Mouse (Mus musculus): ENCODE data around the gene Rimbp2. TPM values are rescaled to one million over a fixed set of nuclear protein-coding genes. Genes with fewer than 3 reads are reported as not detected.

Gene Rimbp2
- polyA plus RNA-seq, 1 experiment, result not detected

DNA sequence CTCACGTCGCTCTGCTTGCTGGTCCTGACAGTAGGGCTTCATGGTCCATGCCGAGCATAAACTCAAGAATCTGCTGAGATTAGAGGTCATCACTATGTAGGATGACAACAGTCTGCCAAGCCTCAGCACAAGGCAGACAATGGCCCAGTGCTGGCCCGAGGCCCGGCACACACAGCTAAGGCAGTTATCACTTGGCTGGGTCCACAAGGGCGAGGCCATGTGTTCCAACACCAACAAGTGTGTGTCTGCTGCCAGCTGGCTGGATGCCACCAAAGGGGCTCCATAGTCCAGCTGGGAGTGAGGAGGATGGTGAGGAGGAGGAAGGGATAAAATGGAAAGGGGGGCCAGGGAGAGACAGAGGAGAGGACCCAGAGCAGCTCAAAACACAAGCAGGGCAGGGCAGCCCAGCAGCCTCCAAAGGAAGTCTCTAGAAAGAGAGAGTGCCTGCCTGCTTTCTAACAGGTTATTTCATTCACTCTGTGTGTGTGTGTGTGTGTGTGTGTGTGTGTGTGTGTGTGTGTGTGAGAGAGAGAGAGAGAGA, 17.9 kb downstream of the Rimbp2 start:
- no peaks in the 10 kb centered on the region for H3K27me3 ChIP-seq (ENCODE audit: control insufficient read depth, insufficient read depth, low read length)
- no peak for DNase-seq (ENCODE audit: low read depth in 1 of 2, low spot score in 2 of 2)

DNA sequence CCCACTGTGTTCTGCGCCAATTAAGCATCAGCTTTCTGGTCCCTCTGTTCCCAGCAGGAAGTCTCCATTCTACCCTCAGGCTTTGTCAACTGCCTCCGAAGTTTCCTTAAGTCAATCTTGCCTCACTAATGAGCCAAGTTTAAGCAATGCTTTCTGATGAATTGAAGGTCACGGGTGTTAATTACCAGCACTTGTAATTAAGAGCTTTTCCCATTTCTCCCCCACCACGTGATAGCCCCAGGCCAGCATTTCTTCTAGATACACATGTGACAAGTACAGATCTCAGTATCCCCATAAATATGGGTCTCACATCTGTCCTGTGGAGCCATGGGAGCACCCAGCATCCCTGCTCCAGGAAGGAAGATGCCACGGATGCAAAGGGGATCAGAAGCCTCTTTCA, 20.5 kb downstream of the Rimbp2 start:
- 75% methylated on average over 5 of the region's 5 CpGs for WGBS
- TF ChIP-seq CTCF (IDR thresholded peaks at IDR 0.05; ENCODE audit: extremely low read depth, insufficient read depth, insufficient read length, insufficient replicate concordance), result no peak
- TF ChIP-seq POLR2A (IDR thresholded peaks at IDR 0.05; ENCODE audit: low read depth, low read length), result no peak
- H3K4me3 ChIP-seq (ENCODE audit: extremely low read depth, insufficient read depth, insufficient read length), result no peak overlapping the region
- H3K36me3 ChIP-seq (ENCODE audit: control insufficient read depth, insufficient read depth, low read length), result no peaks in the 10 kb centered on the region
- no peaks in the 10 kb centered on the region for H3K4me1 ChIP-seq (ENCODE audit: control insufficient read depth, insufficient read depth, insufficient read length)
- DNase-seq (ENCODE audit: low read depth in 1 of 2, low spot score in 2 of 2), result no peak
- H3K27ac ChIP-seq (ENCODE audit: insufficient read depth, low read length), result no peak overlapping the region
- no peaks in the 10 kb centered on the region for H3K27me3 ChIP-seq (ENCODE audit: control insufficient read depth, insufficient read depth, low read length)

More for the DNA sequence above, 17.9 kb downstream of the Rimbp2 start:
- TF ChIP-seq POLR2A (IDR thresholded peaks at IDR 0.05; ENCODE audit: low read depth, low read length), result no peak
- no peak for TF ChIP-seq CTCF (IDR thresholded peaks at IDR 0.05; ENCODE audit: extremely low read depth, insufficient read depth, insufficient read length, insufficient replicate concordance)
- H3K36me3 ChIP-seq (ENCODE audit: control insufficient read depth, insufficient read depth, low read length), result no peaks in the 10 kb centered on the region
- H3K27ac ChIP-seq (ENCODE audit: insufficient read depth, low read length), result no peak overlapping the region
- no peak overlapping the region for H3K4me3 ChIP-seq (ENCODE audit: extremely low read depth, insufficient read depth, insufficient read length)
- no peaks in the 10 kb centered on the region for H3K4me1 ChIP-seq (ENCODE audit: control insufficient read depth, insufficient read depth, insufficient read length)
- 86% methylated on average over 6 of the region's 6 CpGs for WGBS

DNA sequence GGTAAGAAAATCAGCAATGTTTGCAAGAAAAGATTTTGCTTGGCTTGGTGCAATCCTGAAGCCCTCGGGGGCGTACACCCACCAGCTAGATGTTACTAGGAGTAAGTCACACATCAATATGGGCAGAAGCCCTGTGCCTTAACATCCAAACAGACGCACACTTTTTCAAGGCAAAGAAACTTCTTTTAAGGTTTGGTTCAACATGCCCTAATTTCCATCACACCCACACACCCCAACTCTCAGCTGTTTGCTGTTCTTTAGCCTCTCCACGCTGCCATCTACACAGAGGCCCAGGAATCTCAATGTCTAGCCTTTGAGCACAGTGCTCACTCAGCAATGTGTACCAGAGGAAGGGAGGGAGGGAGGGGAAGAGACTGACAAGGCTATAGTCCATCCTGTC, 28.2 kb downstream of the Rimbp2 start:
- no peak for TF ChIP-seq CTCF (IDR thresholded peaks at IDR 0.05; ENCODE audit: extremely low read depth, insufficient read depth, insufficient read length, insufficient replicate concordance)
- no peak for TF ChIP-seq POLR2A (IDR thresholded peaks at IDR 0.05; ENCODE audit: low read depth, low read length)
- Histone ChIP-seq H3K27me3 (ENCODE audit: control insufficient read depth, insufficient read depth, low read length) (no peaks in the 10 kb centered on the region), H3K4me1 (ENCODE audit: control insufficient read depth, insufficient read depth, insufficient read length) (no peaks in the 10 kb centered on the region), H3K36me3 (ENCODE audit: control insufficient read depth, insufficient read depth, low read length) (no peaks in the 10 kb centered on the region), H3K4me3 (ENCODE audit: extremely low read depth, insufficient read depth, insufficient read length) (no peak overlapping the region), H3K27ac (ENCODE audit: insufficient read depth, low read length) (no peak overlapping the region)
- DNase-seq (ENCODE audit: low read depth in 1 of 2, low spot score in 2 of 2), result no peak
- 87% methylated on average over 4 of the region's 4 CpGs for WGBS

DNA sequence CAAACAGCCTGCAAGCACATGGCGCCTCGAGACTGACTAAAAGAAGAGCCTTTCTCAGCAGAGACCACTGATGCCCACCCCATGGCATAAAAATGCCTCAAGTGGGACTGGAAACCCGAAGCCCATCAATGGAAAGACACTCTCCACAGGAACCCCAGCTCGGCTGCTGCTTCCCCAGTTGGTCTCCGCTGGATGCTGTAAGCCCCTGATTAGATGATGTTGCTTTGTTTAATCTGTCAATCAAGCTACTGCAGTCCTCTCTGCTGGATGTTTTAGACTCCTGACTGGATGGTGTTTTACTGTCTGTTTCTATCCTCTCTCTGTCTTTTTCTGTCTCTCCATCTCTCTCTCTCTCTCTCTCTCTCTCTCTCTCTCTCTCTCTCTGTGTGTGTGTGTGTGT, 33.2 kb downstream of the Rimbp2 start:
- no peak for DNase-seq (ENCODE audit: low read depth in 1 of 2, low spot score in 2 of 2)
- Histone ChIP-seq H3K36me3 (ENCODE audit: control insufficient read depth, insufficient read depth, low read length) (no peaks in the 10 kb centered on the region), H3K27me3 (ENCODE audit: control insufficient read depth, insufficient read depth, low read length) (no peaks in the 10 kb centered on the region), H3K4me3 (ENCODE audit: extremely low read depth, insufficient read depth, insufficient read length) (no peak overlapping the region), H3K27ac (ENCODE audit: insufficient read depth, low read length) (no peak overlapping the region), H3K4me1 (ENCODE audit: control insufficient read depth, insufficient read depth, insufficient read length) (no peaks in the 10 kb centered on the region)
- TF ChIP-seq CTCF (IDR thresholded peaks at IDR 0.05; ENCODE audit: extremely low read depth, insufficient read depth, insufficient read length, insufficient replicate concordance) (no peak), POLR2A (IDR thresholded peaks at IDR 0.05; ENCODE audit: low read depth, low read length) (no peak)
- 62% methylated on average over 5 of the region's 5 CpGs for WGBS

DNA sequence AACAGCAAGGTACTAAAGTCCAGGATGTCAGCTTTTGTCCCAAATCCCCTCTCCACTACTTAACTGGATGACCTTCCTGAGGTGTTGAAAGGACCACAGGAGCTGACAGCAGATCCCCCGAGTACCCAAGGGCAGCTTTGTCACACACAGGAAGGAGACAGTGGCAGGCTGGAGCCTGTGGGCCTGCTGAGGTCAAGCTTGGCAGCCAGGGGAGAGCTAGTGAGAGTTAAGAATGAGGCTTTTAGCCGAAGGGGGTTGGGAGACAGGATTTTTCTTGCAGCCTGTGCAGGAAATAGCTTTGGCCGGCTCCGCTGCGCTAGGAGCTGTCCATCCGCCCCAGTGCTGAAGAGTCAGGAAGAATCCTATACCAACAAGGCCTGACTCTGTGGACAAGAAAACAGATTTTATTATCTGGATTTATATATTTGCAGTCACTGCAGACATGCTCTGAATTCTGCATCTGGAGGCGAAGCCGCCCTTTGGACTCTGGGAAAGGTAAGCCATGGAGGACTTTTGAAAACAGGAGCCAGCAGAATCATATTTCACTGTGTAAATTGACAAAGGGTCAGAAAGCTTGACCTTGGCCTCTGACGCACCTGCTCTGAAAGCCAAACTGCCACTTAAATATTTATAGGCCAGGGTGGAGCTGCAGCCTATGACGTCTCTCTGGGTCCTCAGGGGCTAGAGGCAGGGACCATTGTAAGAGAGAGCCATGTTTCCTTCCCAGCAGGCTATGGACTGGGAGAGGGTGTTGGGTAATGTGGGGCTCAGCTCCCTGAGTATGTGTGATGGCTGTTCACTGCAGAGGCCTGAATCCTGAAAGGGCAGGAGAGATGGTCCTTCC, 35.9 kb downstream of the Rimbp2 start:
- no peaks in the 10 kb centered on the region for H3K36me3 ChIP-seq (ENCODE audit: control insufficient read depth, insufficient read depth, low read length)
- 24% methylated on average over 10 of the region's 10 CpGs for WGBS
- no peak overlapping the region for H3K4me3 ChIP-seq (ENCODE audit: extremely low read depth, insufficient read depth, insufficient read length)
- DNase-seq (ENCODE audit: low read depth in 1 of 2, low spot score in 2 of 2), result no peak
- H3K4me1 ChIP-seq (ENCODE audit: control insufficient read depth, insufficient read depth, insufficient read length), result no peaks in the 10 kb centered on the region
- no peak overlapping the region for H3K27ac ChIP-seq (ENCODE audit: insufficient read depth, low read length)
- no peaks in the 10 kb centered on the region for H3K27me3 ChIP-seq (ENCODE audit: control insufficient read depth, insufficient read depth, low read length)
- TF ChIP-seq CTCF (IDR thresholded peaks at IDR 0.05; ENCODE audit: extremely low read depth, insufficient read depth, insufficient read length, insufficient replicate concordance), result no peak
- no peak for TF ChIP-seq POLR2A (IDR thresholded peaks at IDR 0.05; ENCODE audit: low read depth, low read length)

GRCm38 (mm10) chr5:128913820-128914219, 39.5 kb downstream of the Rimbp2 start:
- no peaks in the 10 kb centered on the region for H3K4me1 ChIP-seq (ENCODE audit: control insufficient read depth, insufficient read depth, insufficient read length)
- TF ChIP-seq POLR2A (IDR thresholded peaks at IDR 0.05; ENCODE audit: low read depth, low read length), result no peak
- no peak for TF ChIP-seq CTCF (IDR thresholded peaks at IDR 0.05; ENCODE audit: extremely low read depth, insufficient read depth, insufficient read length, insufficient replicate concordance)
- WGBS, result 78% methylated on average over 3 of the region's 3 CpGs
- no peak for DNase-seq (ENCODE audit: low read depth in 1 of 2, low spot score in 2 of 2)
- no peak overlapping the region for H3K27ac ChIP-seq (ENCODE audit: insufficient read depth, low read length)
- no peaks in the 10 kb centered on the region for H3K27me3 ChIP-seq (ENCODE audit: control insufficient read depth, insufficient read depth, low read length)
- no peak overlapping the region for H3K4me3 ChIP-seq (ENCODE audit: extremely low read depth, insufficient read depth, insufficient read length)
- no peaks in the 10 kb centered on the region for H3K36me3 ChIP-seq (ENCODE audit: control insufficient read depth, insufficient read depth, low read length)

GRCm38 (mm10) chr5:128912374-128912773, 40.9 kb downstream of the Rimbp2 start:
- Histone ChIP-seq H3K4me1 (ENCODE audit: control insufficient read depth, insufficient read depth, insufficient read length) (no peaks in the 10 kb centered on the region), H3K27ac (ENCODE audit: insufficient read depth, low read length) (no peak overlapping the region), H3K36me3 (ENCODE audit: control insufficient read depth, insufficient read depth, low read length) (no peaks in the 10 kb centered on the region), H3K4me3 (ENCODE audit: extremely low read depth, insufficient read depth, insufficient read length) (no peak overlapping the region), H3K27me3 (ENCODE audit: control insufficient read depth, insufficient read depth, low read length) (no peaks in the 10 kb centered on the region)
- WGBS, result 93% methylated on average over 3 of the region's 3 CpGs
- TF ChIP-seq POLR2A (IDR thresholded peaks at IDR 0.05; ENCODE audit: low read depth, low read length) (no peak), CTCF (IDR thresholded peaks at IDR 0.05; ENCODE audit: extremely low read depth, insufficient read depth, insufficient read length, insufficient replicate concordance) (no peak)
- DNase-seq (ENCODE audit: low read depth in 1 of 2, low spot score in 2 of 2), result no peak

Data from spleen, adult 2 months (tissue).